Mouse (Mus musculus): ENCODE data around the gene Nup93.

DNA sequence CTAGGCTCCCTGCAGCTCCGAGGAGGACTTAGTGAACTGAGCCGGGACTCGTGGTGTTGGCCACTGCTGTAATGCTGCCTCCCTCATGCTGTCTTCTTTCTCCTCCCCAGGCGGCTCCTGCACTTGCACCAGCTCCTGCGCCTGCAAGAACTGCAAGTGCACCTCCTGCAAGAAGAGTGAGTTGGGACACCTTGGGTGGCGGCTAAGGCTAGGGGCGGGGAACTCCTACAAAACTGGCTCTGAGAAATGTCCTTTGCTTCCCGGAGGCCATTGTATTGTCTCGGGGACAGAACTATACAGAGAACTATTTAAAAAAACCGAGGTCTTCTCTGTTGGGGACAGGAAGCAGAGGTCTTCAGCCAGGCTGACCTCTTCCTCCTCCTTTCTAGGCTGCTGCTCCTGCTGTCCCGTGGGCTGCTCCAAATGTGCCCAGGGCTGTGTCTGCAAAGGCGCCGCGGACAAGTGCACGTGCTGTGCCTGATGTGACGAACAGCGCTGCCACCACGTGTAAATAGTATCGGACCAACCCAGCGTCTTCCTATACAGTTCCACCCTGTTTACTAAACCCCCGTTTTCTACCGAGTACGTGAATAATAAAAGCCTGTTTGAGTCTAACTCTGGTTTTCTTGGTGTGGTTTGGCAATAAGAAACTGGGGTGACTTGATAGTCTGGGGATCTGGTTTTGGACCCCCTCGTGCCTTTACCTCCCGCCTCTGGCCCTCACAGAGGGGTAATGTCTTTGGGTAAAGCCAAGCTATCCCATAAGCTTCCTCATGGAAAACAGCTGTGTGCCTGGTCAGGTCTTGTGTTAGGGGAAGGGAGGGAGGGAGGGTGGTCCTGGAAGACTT, 34.4 kb upstream of the Nup93 start:
- TF ChIP-seq CTCF (IDR thresholded peaks at IDR 0.05; ENCODE audit: low read depth), result no peak
- TF ChIP-seq EP300 (IDR thresholded peaks at IDR 0.05; ENCODE audit: low read depth), result no peak; the same call in none of the 2 replicates
